Mouse (Mus musculus): ENCODE data around the gene Specc1. TPM values are rescaled to one million over a fixed set of nuclear protein-coding genes. Genes with fewer than 3 reads are reported as not detected.

Gene Specc1
- total RNA-seq, 2 experiments from 2014 or later = 61.0 to 83.6 TPM

GRCm38 (mm10) chr11:62075551-62075950 lies 119.0 kb downstream of the Specc1 start:
- intact Hi-C loops (cut with DNase I) = no loop called here
- no peak for DNase-seq (ENCODE audit: low spot score in 2 of 2)

DNA sequence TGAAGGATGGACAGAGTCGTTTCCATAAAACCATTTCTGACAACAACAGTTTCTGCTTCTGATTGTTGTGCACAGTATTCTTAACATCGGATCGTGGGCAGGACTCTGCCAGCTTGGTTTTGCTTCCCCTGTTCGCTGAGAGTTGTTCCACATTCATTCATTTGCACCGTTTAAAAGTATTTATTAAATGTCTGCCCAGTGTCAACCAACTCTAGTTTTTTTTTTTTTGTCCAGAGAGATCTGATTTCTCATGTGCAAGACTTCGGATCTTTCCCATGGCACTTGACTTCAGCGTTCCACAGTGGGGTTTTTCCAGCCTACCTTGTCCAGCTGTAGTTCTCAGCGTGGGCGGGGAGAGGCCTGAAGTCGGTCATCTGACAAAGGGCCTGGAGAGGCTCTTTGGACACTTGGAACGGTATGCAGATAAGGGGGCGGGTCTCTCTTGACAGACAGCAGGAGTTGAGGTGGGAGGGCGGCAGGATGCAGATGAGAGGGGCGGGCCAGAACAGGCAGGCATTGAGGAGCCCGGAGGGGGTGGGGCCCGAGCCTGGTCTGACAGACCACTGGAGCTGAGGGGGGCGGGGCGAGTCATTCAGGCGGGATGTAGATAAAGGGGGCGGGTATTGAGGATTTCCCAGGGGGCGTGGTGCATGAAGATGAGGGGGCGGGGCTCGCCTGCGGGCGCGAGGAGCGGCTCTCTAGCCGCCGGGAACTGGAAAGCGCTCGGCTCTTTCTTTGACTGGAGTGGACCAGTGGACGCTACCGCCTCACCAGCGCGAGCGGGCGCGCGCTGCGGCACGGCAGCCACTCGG lies 120.0 kb downstream of the Specc1 start:
- intact Hi-C loops (cut with DNase I) = no loop called here
- DNase-seq (ENCODE audit: low spot score in 2 of 2) = peak; percentile 80 to 89

DNA sequence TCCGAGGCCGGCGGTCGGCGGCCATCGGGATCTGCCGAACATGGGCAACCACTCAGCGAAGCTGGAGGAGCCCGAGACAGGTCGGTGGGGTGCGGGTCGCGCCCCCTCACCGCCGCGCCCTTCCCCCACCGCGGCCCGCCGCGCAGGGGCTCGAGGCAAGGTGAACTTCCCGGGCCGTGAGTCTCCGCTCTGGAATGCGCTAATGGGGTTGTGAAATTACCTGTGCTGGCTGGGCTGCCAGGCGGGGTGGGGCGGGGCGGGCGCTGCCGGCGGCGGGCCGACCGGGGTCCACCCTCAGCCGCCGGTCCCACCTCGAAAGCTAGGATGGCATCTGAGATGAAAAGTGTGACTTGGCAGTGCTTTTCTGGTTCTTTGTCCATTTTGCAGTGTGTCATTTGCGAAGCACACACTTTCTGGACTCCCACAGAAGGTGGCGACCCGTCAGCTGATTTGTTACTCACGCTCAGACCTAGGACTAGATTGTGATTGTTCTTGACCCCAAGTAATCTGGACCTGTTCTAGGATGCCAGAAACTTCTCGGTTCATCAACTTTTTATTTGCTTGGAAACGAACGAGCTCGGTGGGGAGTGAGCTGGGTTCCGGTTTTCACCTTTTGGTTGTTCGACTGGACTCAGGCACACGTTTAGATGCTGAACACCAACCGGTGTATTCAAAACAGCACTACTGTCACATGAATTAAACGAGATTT lies 120.7 kb downstream of the Specc1 start:
- intact Hi-C loops (cut with DNase I) = no loop called here
- no peak for DNase-seq (ENCODE audit: low spot score in 2 of 2)

GRCm38 (mm10) chr11:62078371-62078770 lies 121.8 kb downstream of the Specc1 start:
- intact Hi-C loops (cut with DNase I) = no loop called here

DNA sequence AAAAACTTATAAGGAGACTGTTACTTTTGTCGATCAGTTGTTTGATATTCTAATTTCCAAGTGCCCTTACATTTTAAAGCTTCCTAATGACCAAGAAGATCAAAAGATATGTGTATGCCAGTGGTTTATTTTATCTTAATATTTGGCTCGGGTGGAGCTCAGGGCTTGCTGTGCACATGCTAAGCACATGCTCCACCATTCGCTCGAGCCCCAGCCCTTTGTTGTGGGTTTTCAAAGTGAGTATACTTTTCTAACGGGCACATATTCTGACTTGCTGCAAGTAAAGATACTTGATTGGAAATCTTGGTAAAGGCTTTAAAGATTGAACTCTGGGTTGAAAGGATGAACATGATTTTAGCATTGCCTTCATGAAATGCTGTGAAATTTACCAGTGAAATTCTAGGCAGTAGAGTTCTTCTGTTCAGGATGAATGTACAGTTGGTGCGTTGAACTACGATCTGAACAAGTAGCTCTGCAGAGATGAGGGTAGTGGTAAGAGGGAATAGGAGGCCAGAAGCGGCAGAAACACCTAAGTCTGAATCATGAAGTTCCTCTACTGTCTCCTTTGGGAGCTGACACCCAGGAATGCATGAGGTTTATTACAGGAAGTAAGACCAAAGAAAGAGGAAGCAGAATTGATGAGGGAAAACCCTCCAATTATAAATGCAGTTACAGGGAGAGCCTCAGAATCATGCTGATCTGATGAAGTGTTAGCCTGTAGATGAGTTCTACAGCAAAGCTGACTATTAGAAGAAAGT lies 122.7 kb downstream of the Specc1 start:
- DNase-seq (ENCODE audit: low spot score in 2 of 2) = no peak
- intact Hi-C loops (cut with DNase I) = no loop called here

More at GRCm38 (mm10) chr11:62078371-62078770, 121.8 kb downstream of the Specc1 start:
- DNase-seq (ENCODE audit: low spot score in 2 of 2) = no peak

DNA sequence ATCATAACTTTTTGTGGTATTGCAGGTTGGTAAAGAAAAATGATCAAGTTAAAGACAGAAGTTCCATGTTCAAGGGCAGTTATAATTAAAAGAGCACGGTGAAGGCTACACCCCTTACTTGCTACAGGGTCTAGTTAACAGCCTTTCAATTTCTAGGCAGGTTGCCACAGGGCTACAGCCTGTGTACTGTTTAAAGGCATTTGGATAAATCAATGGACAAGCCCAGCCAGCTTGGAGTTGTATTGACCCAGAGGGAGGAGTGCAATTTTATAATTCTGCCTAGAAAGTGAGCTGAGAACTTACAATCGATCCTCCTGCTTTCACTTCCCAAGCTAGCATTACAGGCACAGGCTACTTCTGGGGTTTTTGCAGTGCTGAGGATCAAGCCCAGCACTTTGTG lies 123.9 kb downstream of the Specc1 start:
- intact Hi-C loops (cut with DNase I) = no loop called here
- no peak for DNase-seq (ENCODE audit: low spot score in 2 of 2)

DNA sequence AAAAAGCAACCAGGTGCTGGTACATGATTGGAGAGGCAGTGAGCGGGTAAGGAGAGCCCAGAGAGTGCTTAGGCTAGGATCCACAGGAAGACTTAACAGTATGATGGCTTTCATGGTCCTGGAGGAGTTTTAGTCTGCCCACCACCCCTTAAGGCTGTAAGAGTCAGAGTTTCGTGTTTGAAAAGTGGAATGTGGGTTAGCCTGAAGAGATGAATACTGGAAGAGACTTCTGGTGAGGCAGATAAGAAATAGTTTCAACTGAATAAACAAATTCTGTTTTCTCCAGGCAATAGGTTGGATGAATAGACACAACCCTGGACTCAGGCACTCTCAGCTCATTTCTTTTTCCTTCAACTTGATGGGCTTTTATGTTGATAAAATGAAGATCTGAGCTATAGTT lies 130.1 kb downstream of the Specc1 start:
- intact Hi-C loops (cut with DNase I) = no loop called here
- DNase-seq (ENCODE audit: low spot score in 2 of 2) = no peak

- no peak for DNase-seq (ENCODE audit: low spot score in 2 of 2)
- intact Hi-C loops (cut with DNase I) = no loop called here
These were observed 130.5 kb downstream of the Specc1 start for GRCm38 (mm10) chr11:62087051-62087450.

- intact Hi-C loops (cut with DNase I) = no loop called here
- no peak for DNase-seq (ENCODE audit: low spot score in 2 of 2)
These were observed 132.1 kb downstream of the Specc1 start for GRCm38 (mm10) chr11:62088651-62089050.

- intact Hi-C loops (cut with DNase I) = no loop called here
- no peak for DNase-seq (ENCODE audit: low spot score in 2 of 2)
These were observed 133.8 kb downstream of the Specc1 start for GRCm38 (mm10) chr11:62090321-62090720.

GRCm38 (mm10) chr11:62103380-62103911 lies 146.9 kb downstream of the Specc1 start:
- intact Hi-C loops (cut with DNase I) = no loop called here

DNA sequence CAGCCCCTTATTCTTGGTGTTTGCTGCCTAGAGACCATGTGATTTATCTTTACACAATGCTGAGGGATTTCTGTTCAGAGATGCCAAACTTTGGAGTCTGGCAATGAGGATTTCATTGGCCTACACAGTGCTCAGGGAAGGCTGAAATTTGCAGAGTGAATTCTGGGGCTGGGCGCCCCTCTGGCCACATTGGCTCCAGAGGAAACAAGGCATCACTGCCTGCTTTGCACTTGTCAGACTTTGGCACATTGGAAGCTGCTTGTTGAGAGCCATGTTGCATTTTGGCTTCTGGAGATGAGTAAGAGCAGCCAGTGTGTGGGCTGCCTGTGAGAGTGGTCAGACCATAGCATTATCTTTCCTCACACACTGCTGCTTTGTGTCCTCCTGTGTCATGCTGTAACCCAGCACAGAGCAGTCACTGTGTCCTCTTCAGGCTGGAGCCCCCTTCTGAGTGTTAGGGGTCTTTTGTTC lies 149.9 kb downstream of the Specc1 start:
- DNase-seq (ENCODE audit: low spot score in 2 of 2) = peak; percentile 18 to 32
- intact Hi-C loops (cut with DNase I) = no loop called here

More at GRCm38 (mm10) chr11:62103380-62103911, 146.9 kb downstream of the Specc1 start:
- no peak for DNase-seq (ENCODE audit: low spot score in 2 of 2)

GRCm38 (mm10) chr11:62107272-62107836 lies 150.8 kb downstream of the Specc1 start:
- intact Hi-C loops (cut with DNase I) = no loop called here
- DNase-seq (ENCODE audit: low spot score in 2 of 2) = no peak

DNA sequence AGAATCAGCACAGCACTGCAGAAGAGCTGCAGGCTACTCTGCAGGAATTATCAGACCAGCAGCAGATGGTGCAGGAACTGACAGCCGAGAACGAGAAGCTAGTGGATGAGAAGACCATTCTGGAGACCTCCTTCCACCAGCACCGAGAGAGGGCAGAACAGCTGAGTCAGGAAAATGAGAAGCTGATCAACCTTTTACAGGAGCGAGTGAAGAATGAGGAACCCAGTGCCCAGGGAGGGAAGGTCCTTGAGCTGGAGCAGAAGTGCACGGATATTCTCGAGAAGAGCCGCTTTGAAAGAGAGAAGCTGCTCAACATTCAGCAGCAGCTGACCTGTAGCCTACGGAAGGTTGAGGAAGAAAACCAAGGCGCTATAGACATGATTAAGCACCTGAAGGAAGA lies 162.0 kb downstream of the Specc1 start:
- DNase-seq (ENCODE audit: low spot score in 2 of 2) = no peak
- intact Hi-C loops (cut with DNase I) = no loop called here

GRCm38 (mm10) chr11:62119871-62120270 lies 163.3 kb downstream of the Specc1 start:
- intact Hi-C loops (cut with DNase I) = no loop called here

GRCm38 (mm10) chr11:62121365-62121764 lies 164.8 kb downstream of the Specc1 start:
- intact Hi-C loops (cut with DNase I) = no loop called here
- no peak for DNase-seq (ENCODE audit: low spot score in 2 of 2)

More at GRCm38 (mm10) chr11:62119871-62120270, 163.3 kb downstream of the Specc1 start:
- DNase-seq (ENCODE audit: low spot score in 2 of 2) = no peak

- intact Hi-C loops (cut with DNase I) = loop anchor here (1.0 kb wide), 2 partner anchors 79 to 154 kb away; partner anchors contain the start of genes Ttc19 and Zswim7
- peak; percentile 76 to 83 for DNase-seq (ENCODE audit: low spot score in 2 of 2)
These were observed 171.1 kb downstream of the Specc1 start for GRCm38 (mm10) chr11:62127692-62128091.

GRCm38 (mm10) chr11:62128197-62128596 lies 171.6 kb downstream of the Specc1 start:
- no peak for DNase-seq (ENCODE audit: low spot score in 2 of 2)
- intact Hi-C loops (cut with DNase I) = no loop called here

- intact Hi-C loops (cut with DNase I) = loop anchor here (10.0 kb wide), 1 partner anchor 175 kb away; the partner anchor contains the start of gene Specc1
- no peak for DNase-seq (ENCODE audit: low spot score in 2 of 2)
These were observed 173.6 kb downstream of the Specc1 start for GRCm38 (mm10) chr11:62130191-62130590.
